Mouse (Mus musculus) ovary, postnatal 10 days (tissue): ENCODE measurements around the gene Tekt4.

Experiments used
- DNase-seq: peaks from one replicate; pipeline ENCODE4 v3.0.0; 2022; ENCODE audit warnings: low spot score

Tekt4 gene

GRCm38 (mm10) chr17:25475946-25476744, 21.7 kb downstream of the Tekt4 start:
- no peak for DNase-seq

DNA sequence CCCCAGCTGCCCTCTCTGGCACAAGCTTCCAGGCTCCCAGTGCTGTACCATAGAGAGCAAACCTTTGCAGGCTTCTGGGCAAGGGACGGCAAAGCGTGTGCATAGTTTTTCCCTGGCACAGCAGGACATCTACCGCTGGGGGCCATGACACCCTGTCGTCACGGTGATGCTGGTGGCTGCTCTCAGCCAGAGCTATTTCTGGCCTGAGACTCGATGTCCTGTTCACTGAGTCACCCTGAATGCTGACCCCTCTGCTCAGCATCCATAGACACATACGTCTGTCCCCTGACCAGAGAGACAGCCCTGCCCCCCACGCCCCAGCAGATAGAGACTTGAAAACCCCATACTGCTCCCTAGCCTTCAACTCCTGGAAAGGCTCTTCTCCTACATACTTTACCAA, 25.7 kb downstream of the Tekt4 start:
- no peak for DNase-seq

DNA sequence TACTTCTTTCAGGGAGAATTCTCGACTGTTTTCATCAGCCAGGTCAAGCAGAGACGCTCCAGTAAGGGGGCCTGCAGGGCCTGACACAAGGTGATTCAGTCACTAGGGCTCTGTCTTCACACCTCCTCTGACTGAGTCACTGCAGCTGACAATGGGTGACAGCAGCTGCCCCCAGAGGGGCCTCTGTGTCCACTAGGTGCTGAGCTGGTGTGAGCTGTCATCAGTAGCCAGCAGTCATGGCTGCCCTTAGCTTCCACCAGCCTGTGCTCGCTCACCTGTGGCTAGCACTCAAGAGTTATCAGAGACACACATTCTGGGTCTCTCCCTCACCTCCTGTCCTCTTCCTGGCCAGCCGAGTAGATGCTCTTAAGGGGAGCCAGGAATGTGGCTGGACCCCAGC, 26.4 kb downstream of the Tekt4 start:
- DNase-seq, result no peak

- DNase-seq, result no peak
Measured at GRCm38 (mm10) chr17:25482092-25482491, 27.7 kb downstream of the Tekt4 start.

GRCm38 (mm10) chr17:25497013-25497412, 42.6 kb downstream of the Tekt4 start, which contains the start of gene Sstr5:
Gene Sstr5, minus strand, starts transcription at chr17:25497288.
- no peak for DNase-seq

- DNase-seq, result no peak
Measured at GRCm38 (mm10) chr17:25502599-25502998, 48.2 kb downstream of the Tekt4 start.

- peak; percentile 58 for DNase-seq
Measured at GRCm38 (mm10) chr17:25507799-25508198, 53.4 kb downstream of the Tekt4 start.

DNA sequence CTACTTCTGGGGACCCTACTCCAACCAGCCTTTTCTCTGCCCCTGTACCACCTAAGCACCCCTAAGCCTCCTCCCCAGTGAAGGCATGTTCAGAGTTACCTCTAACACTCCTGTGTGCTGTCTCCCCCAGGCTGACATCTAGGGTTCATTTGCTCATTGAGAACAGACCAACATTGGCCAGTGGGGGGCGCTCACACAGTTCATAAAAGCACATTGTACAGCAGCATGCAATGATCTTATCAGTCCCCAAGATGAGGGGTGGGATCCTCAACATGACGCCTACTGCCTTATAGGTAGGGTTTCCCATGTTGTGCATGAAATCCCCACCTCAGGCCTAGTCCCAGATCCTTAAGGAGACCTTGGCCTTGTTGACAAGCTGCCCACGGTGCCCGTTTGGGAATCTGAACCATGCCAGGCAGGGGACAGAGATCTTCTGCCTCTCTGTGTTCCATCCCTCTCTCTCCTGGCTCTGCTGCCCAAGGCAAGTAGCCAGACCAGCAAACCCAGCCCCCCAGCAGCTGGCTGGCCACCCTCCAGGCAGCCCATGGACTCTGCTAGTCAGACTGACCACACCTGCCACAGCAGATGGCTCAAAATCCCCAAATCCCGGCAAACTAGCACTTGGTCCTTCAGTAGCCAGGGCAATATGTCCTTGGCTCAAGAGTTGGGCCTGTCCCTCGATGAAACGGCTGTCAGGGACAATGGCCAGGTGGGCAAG, 54.6 kb downstream of the Tekt4 start:
- no peak for DNase-seq

- DNase-seq, result no peak
Measured at GRCm38 (mm10) chr17:25510074-25510830, 55.8 kb downstream of the Tekt4 start.

GRCm38 (mm10) chr17:25511876-25512275, 57.5 kb downstream of the Tekt4 start:
- DNase-seq, result no peak

GRCm38 (mm10) chr17:25514055-25514454, 59.6 kb downstream of the Tekt4 start:
- DNase-seq, result no peak

GRCm38 (mm10) chr17:25516315-25516714, 61.9 kb downstream of the Tekt4 start:
- DNase-seq, result no peak

DNA sequence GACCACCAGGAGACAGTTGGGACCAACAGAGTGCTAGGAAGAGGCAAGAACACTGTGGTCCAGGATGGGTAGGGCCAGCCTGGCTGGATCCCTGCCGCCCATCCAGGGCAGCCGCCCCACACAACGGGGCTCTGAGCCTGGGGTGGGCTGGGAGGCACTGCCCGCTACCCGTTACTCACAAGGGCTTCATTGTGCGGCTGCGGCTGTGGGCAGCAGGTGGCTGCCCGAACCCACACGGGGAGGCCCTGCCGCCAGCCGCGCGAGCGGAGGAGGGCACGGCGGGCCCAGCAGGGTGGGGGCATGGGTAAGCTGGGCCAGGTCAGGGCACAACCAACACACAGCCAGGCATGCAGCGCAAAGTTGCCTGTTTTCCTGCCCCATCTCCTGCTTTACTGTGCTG, 63.7 kb downstream of the Tekt4 start:
- no peak for DNase-seq

DNA sequence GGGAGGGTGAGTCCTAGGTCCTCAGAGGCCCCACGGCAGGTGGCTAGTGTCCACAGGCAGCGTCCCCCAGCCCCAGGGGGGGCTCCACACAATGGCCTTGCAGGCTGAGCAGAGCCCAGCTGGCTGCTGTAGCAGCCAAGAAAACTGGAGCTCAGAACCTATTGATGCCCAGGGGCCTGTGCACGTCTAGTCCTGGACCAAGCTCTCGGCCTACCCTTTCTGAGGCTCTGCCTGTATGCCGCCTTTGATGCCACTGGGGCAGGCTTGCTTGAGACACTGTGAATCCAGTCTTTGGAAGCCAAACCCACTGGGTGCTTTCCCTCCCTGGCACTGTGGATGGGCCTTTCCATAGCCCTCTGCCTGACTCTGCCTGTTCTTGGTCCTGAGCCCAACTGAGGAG, 65.1 kb downstream of the Tekt4 start:
- no peak for DNase-seq

- DNase-seq, result no peak
Measured at GRCm38 (mm10) chr17:25520492-25520891, 66.1 kb downstream of the Tekt4 start.

- no peak for DNase-seq
Measured at GRCm38 (mm10) chr17:25522080-25522479, 67.7 kb downstream of the Tekt4 start.
